Mouse (Mus musculus): ENCODE measurements around the gene 5430427O19Rik. TPM values are rescaled to one million over a fixed set of nuclear protein-coding genes. Genes with fewer than 3 reads are reported as not detected.

Gene 5430427O19Rik
- not detected in 2 replicates for polyA plus RNA-seq (2012; ENCODE audit: insufficient read depth, insufficient read length, missing spikeins)

GRCm38 (mm10) chrX:85869914-85870483 is at the start of gene 5430427O19Rik:
Gene 5430427O19Rik (plus strand): TSS chrX:85870354.
- H3K4me1 ChIP-seq (ENCODE audit: control insufficient read depth, insufficient read depth, insufficient read length, low read length) = no peaks in the 10 kb centered on the region
- no peak within 1 kb of the TSS for H3K4me3 ChIP-seq (ENCODE audit: insufficient read depth, low read depth, low read length)
- H3K27ac ChIP-seq (replicated peaks; ENCODE audit: low read depth, low read length) = no peak within 1 kb of the TSS

- Histone ChIP-seq H3K27ac (replicated peaks; ENCODE audit: low read depth, low read length) (no peak overlapping the region), H3K4me3 (ENCODE audit: insufficient read depth, low read depth, low read length) (no peak overlapping the region), H3K4me1 (ENCODE audit: control insufficient read depth, insufficient read depth, insufficient read length, low read length) (no peaks in the 10 kb centered on the region; the same call in 1 of the 2 replicates)
Observed at GRCm38 (mm10) chrX:85827719-85828453, 42.3 kb upstream of the 5430427O19Rik start.

GRCm38 (mm10) chrX:85829000-85829399 is 41.2 kb upstream of the 5430427O19Rik start:
- Histone ChIP-seq H3K27ac (replicated peaks; ENCODE audit: low read depth, low read length) (no peak overlapping the region), H3K4me1 (ENCODE audit: control insufficient read depth, insufficient read depth, insufficient read length, low read length) (no peaks in the 10 kb centered on the region; the same call in 1 of the 2 replicates), H3K4me3 (ENCODE audit: insufficient read depth, low read depth, low read length) (no peak overlapping the region)

- Histone ChIP-seq H3K27ac (replicated peaks; ENCODE audit: low read depth, low read length) (no peak overlapping the region), H3K4me3 (ENCODE audit: insufficient read depth, low read depth, low read length) (no peak overlapping the region), H3K4me1 (ENCODE audit: control insufficient read depth, insufficient read depth, insufficient read length, low read length) (no peaks in the 10 kb centered on the region)
Observed at GRCm38 (mm10) chrX:85839174-85839573, 31.0 kb upstream of the 5430427O19Rik start.

- no peak overlapping the region for H3K4me3 ChIP-seq (ENCODE audit: insufficient read depth, low read depth, low read length)
- no peaks in the 10 kb centered on the region for H3K4me1 ChIP-seq (ENCODE audit: control insufficient read depth, insufficient read depth, insufficient read length, low read length)
- H3K27ac ChIP-seq (replicated peaks; ENCODE audit: low read depth, low read length) = no peak overlapping the region
Observed at GRCm38 (mm10) chrX:85855938-85856337, 14.2 kb upstream of the 5430427O19Rik start.

- Histone ChIP-seq H3K4me3 (ENCODE audit: insufficient read depth, low read depth, low read length) (no peak overlapping the region), H3K27ac (replicated peaks; ENCODE audit: low read depth, low read length) (no peak overlapping the region), H3K4me1 (ENCODE audit: control insufficient read depth, insufficient read depth, insufficient read length, low read length) (no peaks in the 10 kb centered on the region)
Observed at GRCm38 (mm10) chrX:85857169-85857568, 13.0 kb upstream of the 5430427O19Rik start.

- Histone ChIP-seq H3K4me3 (ENCODE audit: insufficient read depth, low read depth, low read length) (no peak overlapping the region), H3K27ac (replicated peaks; ENCODE audit: low read depth, low read length) (no peak overlapping the region), H3K4me1 (ENCODE audit: control insufficient read depth, insufficient read depth, insufficient read length, low read length) (no peaks in the 10 kb centered on the region)
Observed at GRCm38 (mm10) chrX:85868079-85868478, 2.1 kb upstream of the 5430427O19Rik start.

GRCm38 (mm10) chrX:85871371-85872056 is 1.4 kb downstream of the 5430427O19Rik start:
- Histone ChIP-seq H3K4me1 (ENCODE audit: control insufficient read depth, insufficient read depth, insufficient read length, low read length) (no peaks in the 10 kb centered on the region), H3K4me3 (ENCODE audit: insufficient read depth, low read depth, low read length) (peak overlapping the region; percentile 30), H3K27ac (replicated peaks; ENCODE audit: low read depth, low read length) (no peak overlapping the region; the same call in 1 of the 2 replicates)

- Histone ChIP-seq H3K4me1 (ENCODE audit: control insufficient read depth, insufficient read depth, insufficient read length, low read length) (no peaks in the 10 kb centered on the region), H3K4me3 (ENCODE audit: insufficient read depth, low read depth, low read length) (no peak overlapping the region), H3K27ac (replicated peaks; ENCODE audit: low read depth, low read length) (no peak overlapping the region)
Observed at GRCm38 (mm10) chrX:85874367-85874766, 4.2 kb downstream of the 5430427O19Rik start.

- no peaks in the 10 kb centered on the region for H3K4me1 ChIP-seq (ENCODE audit: control insufficient read depth, insufficient read depth, insufficient read length, low read length)
- no peak overlapping the region for H3K4me3 ChIP-seq (ENCODE audit: insufficient read depth, low read depth, low read length)
- no peak overlapping the region for H3K27ac ChIP-seq (replicated peaks; ENCODE audit: low read depth, low read length)
Observed at GRCm38 (mm10) chrX:85875951-85876350, 5.8 kb downstream of the 5430427O19Rik start.

- Histone ChIP-seq H3K4me1 (ENCODE audit: control insufficient read depth, insufficient read depth, insufficient read length, low read length) (no peaks in the 10 kb centered on the region), H3K27ac (replicated peaks; ENCODE audit: low read depth, low read length) (no peak overlapping the region), H3K4me3 (ENCODE audit: insufficient read depth, low read depth, low read length) (no peak overlapping the region)
Observed at GRCm38 (mm10) chrX:85877747-85878146, 7.6 kb downstream of the 5430427O19Rik start.

GRCm38 (mm10) chrX:85878293-85878692 is 8.1 kb downstream of the 5430427O19Rik start:
- no peaks in the 10 kb centered on the region for H3K4me1 ChIP-seq (ENCODE audit: control insufficient read depth, insufficient read depth, insufficient read length, low read length)
- H3K4me3 ChIP-seq (ENCODE audit: insufficient read depth, low read depth, low read length) = no peak overlapping the region
- H3K27ac ChIP-seq (replicated peaks; ENCODE audit: low read depth, low read length) = no peak overlapping the region

GRCm38 (mm10) chrX:85879198-85879977 is 9.2 kb downstream of the 5430427O19Rik start:
- H3K4me3 ChIP-seq (ENCODE audit: insufficient read depth, low read depth, low read length) = no peak overlapping the region
- no peaks in the 10 kb centered on the region for H3K4me1 ChIP-seq (ENCODE audit: control insufficient read depth, insufficient read depth, insufficient read length, low read length)
- H3K27ac ChIP-seq (replicated peaks; ENCODE audit: low read depth, low read length) = peak overlapping the region; percentile 47; the same call in 1 of the 2 replicates

- H3K27ac ChIP-seq (replicated peaks; ENCODE audit: low read depth, low read length) = no peak overlapping the region
- H3K4me1 ChIP-seq (ENCODE audit: control insufficient read depth, insufficient read depth, insufficient read length, low read length) = no peaks in the 10 kb centered on the region
- H3K4me3 ChIP-seq (ENCODE audit: insufficient read depth, low read depth, low read length) = no peak overlapping the region
Observed at GRCm38 (mm10) chrX:85886651-85887050, 16.5 kb downstream of the 5430427O19Rik start.

- Histone ChIP-seq H3K4me1 (ENCODE audit: control insufficient read depth, insufficient read depth, insufficient read length, low read length) (no peaks in the 10 kb centered on the region), H3K27ac (replicated peaks; ENCODE audit: low read depth, low read length) (no peak overlapping the region), H3K4me3 (ENCODE audit: insufficient read depth, low read depth, low read length) (no peak overlapping the region)
Observed at GRCm38 (mm10) chrX:85901195-85901594, 31.0 kb downstream of the 5430427O19Rik start.
